Mouse (Mus musculus): Measurements from ENCODE around the gene Hdac7.
A peak's percentile ranks its signal among the peaks of the same experiment; 100 is the strongest.

Hdac7 gene

DNA sequence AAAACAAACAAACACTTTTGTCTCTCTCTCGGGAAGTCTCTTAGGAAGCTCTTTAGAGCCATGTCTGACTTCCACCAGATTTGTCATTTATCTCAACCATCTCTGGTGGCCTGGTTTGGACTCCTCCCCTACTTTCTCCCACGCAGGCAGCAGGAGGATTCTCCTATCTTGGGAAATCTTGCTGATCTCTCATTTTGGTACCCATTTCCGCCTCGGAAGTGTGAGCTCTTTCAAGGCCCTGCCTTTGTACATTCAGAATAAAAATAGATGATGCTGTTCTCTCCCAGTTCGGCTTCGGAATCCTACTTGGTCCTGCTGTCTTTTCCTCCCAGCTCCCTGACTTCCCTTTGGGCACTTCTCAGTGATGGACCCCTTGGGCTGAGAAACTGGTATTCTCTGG lies 10.2 kb upstream of the Hdac7 start:
- no peak for DNase-seq

- no peak for DNase-seq
Observed at GRCm38 (mm10) chr15:97854059-97854458, 9.8 kb upstream of the Hdac7 start.

GRCm38 (mm10) chr15:97852291-97852690 lies 8.0 kb upstream of the Hdac7 start:
- no peak for DNase-seq

GRCm38 (mm10) chr15:97851011-97851410 lies 6.7 kb upstream of the Hdac7 start:
- DNase-seq: no peak

DNA sequence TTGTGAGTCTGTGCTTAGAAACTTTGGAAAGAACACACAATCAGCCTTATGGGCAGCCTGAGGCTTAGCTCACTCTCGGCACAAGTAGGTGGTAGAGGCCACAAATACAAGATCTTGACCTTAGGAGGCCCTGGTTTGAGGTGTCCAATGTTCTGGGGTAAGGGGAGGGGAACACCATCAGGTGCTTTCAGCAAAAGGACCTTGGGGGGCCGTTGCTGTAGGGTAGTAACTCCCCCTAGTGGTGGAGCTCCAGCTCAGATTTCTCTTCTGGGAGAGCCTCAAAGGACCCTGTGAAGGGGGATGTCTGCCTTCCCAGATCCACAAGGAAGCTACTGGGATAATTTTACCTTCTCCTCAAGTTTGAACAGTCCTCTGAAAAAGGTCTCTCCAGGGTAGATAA lies 6.1 kb upstream of the Hdac7 start:
- peak; percentile 44 for DNase-seq

DNA sequence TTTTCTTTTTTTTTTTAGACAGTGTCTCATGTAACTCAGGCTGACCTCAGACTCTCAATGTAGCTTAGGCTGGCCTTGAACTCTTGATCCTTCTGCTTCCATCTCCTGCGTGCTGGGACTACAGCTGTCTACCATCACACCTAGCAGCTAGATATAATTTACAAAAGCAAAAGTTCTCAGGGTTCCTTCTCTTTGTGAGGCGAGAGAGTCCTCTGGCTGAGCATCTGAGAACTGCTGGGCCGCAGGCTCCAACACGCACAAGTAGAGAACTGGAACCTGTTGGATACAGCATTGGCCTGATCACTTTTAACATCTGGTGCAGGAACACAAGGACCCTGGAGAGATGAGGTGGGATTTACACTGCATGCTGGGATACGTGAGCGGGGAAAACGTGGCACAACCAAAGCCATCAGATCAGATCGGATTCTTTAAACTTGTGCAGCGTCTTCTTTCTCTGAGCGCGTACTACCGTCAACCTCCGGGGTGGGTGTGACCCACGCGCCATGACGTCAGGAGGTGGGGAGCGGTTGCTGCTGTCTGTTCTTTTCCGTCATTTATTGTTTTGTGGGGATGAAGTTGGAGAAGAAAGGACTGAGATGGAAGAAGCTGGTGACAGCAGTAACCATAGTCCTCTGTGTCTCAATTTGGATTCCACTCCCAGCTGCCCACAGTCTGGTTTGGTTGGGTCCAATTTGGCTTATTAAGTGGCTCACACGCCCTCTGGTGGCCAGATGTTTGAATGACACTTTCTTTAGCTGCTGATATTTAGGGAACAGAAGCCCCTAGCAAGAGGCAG lies 5.0 kb upstream of the Hdac7 start:
- DNase-seq: peak; percentile 92

DNA sequence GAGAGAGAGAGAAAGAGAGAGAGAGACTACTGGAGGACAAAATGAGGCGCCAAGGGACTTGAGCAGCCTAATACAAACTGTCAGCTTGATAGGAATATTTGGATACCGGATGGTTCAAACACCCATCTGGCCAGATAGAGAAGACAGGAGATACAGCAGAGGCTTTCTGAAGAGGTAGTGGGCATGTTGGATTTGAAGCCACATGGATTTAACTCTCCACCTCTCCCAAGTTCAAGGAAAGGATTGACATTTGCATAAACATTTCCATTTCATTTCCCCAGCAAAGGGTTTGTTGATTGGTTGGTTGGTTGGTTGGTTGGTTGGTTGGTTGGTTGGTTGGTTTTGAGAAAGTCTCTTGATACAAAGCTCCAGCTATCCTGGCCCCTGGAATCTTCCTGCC lies 3.6 kb upstream of the Hdac7 start:
- no peak for DNase-seq

DNA sequence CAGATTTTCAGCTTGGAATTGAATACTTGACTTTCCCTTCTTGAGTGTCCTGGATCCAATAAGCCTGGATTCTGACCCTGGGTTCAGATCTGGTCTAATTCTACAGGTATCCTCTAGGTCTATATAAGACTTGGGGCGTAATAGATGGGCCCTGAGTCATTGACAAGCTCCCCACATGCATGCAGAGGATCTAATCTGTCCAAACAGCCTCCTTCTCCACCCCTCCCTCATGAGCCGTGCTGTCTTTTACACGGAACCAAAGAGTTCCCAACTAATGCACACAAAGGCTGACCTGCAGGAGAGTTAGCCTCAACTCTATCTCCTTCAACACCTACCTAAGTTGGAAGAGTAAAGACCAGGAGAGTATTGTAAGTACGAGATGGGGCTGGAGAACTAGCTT lies 3.0 kb upstream of the Hdac7 start:
- no peak for DNase-seq

- no peak for DNase-seq
Observed at GRCm38 (mm10) chr15:97846121-97846882, 2.0 kb upstream of the Hdac7 start.

GRCm38 (mm10) chr15:97843247-97843651 lies 1.1 kb downstream of the Hdac7 start:
- DNase-seq: no peak

DNA sequence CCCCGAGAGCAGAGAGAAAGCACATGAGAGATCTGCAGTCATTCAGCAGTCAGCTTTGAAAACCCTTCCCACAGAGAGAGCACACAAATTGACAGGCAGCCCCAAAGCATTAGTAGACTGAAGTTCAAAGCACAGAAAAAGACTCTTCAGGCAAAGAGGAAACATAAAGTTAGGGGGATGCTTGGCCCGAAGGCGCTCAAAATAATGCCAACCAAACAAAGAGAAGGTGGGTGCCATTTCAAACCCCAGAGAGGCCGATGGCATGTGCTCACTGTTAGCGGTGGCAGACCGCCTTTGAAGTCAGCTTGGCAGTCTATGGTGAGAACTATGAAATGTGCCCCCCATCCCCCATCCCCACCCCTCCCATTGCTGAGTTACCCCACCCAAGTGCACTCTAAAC lies 2.2 kb downstream of the Hdac7 start:
- DNase-seq: no peak

DNA sequence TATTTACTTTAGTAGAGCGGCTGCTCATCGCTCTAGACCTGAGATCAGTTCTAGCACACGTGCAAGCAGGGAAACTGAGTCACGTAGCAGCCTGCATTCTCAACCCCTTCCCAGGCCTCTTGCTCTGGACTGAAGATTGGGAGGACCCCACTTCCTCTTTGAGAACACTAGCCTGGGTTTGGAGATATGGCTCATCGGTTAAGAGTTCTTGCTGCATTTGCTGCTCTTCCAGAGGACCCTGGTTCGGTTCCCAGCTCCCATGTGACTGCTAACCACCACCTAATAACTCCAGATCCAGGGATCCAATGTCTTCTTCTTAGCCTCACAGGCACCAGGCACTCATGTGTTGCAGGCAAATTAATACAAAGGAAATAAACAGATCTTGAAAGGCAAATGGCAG lies 2.9 kb downstream of the Hdac7 start:
- no peak for DNase-seq

DNA sequence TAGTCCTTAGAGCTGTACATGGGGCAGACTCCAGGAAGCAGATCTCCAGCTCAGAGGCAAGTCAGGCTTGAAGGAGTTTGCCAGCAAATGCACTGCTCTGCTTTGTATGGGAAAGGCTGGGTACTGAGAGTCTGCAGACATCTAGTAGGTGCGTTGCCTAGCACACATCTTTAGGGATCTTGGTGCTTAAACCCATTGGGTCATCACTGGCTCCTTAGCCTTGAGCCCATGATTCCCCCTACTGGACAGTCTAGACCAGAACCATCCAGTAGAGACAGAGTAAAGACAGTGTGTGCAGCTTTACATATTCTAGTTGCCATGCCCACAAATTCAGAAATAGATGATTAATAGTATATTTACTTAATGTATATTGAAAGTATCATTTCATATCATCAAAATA lies 3.5 kb downstream of the Hdac7 start:
- no peak for DNase-seq

DNA sequence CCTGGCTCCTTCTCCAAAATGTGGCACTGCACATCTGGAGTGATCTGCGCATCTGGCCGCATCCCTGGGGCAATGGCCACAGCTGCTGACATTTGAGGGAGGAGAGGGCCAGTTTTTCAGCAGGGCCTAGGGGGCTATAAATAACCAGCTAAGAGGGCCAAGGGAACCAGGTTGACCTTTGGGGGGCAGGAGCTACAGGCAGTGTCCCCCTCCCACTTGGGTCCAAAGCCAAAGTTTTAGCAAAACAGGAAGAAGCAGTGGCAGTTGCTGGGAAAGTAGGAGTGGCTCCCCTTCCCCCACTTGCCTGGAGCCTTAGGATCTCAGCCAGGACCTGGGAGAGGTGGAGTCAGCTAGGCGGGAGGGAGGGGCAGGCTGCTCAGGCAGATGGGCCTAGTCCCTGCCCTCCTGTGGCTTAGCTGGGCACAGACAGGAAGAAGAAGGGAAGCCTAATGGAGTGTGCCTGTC lies 4.3 kb downstream of the Hdac7 start:
- DNase-seq: peak; percentile 91

GRCm38 (mm10) chr15:97839473-97839872 lies 4.8 kb downstream of the Hdac7 start:
- no peak for DNase-seq

- no peak for DNase-seq
Observed at GRCm38 (mm10) chr15:97839012-97839411, 5.3 kb downstream of the Hdac7 start.

GRCm38 (mm10) chr15:97838395-97838794 lies 5.9 kb downstream of the Hdac7 start:
- peak; percentile 44 for DNase-seq

DNA sequence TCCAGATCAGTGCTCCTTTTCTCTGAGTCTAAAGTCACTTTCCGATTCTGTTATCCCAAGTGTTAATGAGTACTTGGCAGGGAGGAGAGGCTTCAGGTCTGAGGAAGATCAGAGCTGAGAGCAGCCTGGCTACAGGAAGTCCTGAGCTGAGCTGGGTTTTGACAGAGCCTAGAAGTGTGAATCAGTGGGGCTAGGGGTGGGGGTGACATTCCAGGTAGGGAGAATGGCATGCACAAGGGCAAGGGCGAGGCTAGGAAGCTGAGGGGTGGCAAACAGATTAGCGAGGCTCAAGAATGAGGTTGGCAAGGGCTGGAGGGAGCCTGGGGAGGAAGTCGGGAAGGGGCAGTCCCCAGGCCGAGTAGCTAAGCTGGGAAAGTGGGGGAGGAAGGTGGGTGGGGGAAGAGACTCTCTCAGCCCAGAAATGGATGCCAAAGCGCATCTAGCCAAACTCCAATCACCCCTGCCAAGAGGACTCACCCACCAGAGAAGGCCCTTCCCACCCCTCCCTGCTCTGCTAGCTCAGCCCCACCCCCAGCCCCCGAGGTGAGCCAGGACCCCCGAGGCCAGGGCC lies 6.7 kb downstream of the Hdac7 start:
- DNase-seq: peak; percentile 57

GRCm38 (mm10) chr15:97836894-97837247 lies 7.4 kb downstream of the Hdac7 start:
- DNase-seq: no peak

- no peak for DNase-seq
Observed at GRCm38 (mm10) chr15:97836153-97836893, 8.0 kb downstream of the Hdac7 start.

DNA sequence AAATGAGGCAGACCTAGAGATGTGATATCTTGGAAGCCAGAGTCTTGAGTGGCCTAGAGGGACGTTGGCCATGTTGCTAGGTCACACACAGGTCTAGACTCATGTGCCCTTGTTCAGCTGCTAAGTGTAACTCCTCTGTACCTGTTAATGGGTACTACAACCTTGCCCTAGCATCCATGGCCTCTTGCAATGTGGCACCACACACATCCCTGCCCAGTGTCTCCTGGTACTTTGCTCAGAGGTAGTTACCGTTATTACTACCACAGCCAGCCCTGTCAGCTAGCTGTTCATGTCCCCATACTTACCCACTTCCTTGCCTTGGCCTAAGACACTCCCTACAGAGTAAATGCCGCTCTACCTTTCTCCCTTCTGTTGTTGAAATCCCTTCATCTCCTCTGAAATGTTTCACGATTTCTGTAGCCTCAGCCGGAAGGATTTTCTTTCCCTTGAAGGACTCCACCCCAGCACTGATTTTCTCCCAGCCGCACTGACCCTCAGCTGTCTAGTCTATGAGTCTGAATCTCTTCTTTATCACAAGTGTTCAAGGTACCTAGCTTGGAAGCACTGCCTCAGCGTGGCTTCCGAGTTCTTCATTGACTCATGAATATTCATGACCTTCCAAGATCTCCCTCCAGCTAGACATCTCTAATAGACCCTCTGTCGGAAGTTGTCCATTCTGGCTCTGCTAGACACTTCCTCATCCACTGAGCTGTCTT lies 11.4 kb downstream of the Hdac7 start:
- DNase-seq: no peak

DNA sequence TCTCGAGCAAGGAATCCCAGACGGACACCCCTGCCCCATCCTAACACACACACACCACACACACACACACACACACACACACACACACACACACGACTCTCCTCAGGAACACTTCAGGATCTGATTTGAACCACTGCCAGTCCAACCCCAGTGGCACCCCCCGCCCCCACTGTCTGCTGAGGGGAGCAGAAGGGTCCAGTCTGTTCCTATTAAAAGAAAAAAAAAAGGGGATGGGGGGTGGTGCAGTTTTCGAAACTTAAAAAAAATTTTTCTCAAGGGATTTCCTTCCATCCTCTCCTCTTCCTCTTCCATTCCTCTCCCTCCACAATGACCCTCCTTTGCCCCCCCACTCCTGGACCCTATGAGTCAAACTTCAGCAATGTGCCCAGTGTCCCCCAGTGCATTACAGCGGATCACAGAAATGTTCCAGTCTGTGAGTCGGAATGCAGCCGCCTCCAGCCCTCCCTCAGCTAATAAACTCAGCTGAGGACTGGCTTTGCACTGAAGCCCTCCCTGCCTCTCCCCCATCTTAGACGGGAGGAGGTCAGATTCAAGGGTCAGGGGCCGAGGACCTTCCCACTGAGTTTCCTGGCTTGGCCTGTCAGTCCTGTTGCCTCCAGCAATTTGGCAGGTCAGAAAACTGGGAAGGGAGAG lies 12.2 kb downstream of the Hdac7 start:
- DNase-seq: peak; percentile 80
